Mouse (Mus musculus): ENCODE results near the gene Yaf2. TPM values are rescaled to one million over a fixed set of nuclear protein-coding genes. Genes with fewer than 3 reads are reported as not detected.

The Yaf2 gene
- polyA plus RNA-seq, 1 experiment from 2014 or later, result 106 TPM

Other genes starting within 250 kb of the Yaf2 start
- 15.6 and 21.7 TPM in 2 replicates for gene Gxylt1, start 61.8 kb downstream of the Yaf2 start, polyA plus RNA-seq (2016; fragmentation: Nextera tagmentation; extraction: Ambion mirVana)
- 154 and 157 TPM in 2 replicates for gene Zcrb1, start 61.4 kb upstream of the Yaf2 start, polyA plus RNA-seq (2016; fragmentation: Nextera tagmentation; extraction: Ambion mirVana)
- gene Pphln1, start 61.4 kb upstream of the Yaf2 start, polyA plus RNA-seq (2016; fragmentation: Nextera tagmentation; extraction: Ambion mirVana), result 96.2 and 99.3 TPM in 2 replicates

Data from limb, embryonic 10.5 days (tissue).